ENCODE assay signal across 13 mouse cellular contexts in the genomic region with DNA sequence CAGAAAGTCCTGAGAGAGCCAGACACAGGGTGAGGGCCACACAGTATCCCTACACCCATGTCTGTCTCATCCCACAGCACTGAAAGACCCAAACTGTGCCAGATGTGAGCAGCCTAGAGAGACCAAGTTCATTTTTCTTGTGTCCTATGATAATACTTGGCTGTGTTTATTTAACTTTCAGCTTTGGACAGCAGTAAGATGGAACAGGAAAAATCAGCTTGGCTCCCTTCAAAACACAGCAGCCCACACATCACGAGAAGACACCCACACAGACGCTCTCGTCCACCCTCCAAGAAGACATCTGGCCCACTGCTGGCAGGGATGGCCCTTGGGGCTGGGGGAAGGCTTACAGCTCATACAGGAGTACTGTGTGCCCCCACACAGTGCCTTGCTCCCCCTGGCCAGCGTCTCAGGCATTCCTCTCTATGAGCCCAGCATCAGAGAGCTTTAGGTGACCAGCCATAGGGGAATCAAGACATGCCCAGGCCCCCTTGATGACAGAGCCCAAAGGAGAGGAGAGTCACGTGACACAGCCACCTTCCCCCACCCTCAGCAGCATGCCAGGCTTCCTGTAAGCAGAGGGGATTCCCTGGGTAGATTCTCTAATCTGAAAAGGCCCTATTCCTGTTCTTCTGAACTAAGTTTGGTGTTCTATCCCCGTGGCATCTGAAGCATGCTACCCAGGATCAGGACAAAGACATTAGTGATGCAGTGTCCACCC. TPM values are rescaled to one million over a fixed set of nuclear protein-coding genes. Genes with fewer than 3 reads are reported as not detected.
DNase-seq lines count a peak whose midpoint lies in the region; ATAC-seq and TF ChIP-seq lines count a peak whose summit lies in the region.
"Had no signal": no experiment of that assay in that cellular context is flagged by ENCODE, and none has a peak within 500 bp of the region (broad histone marks: within the 10 kb centered on the region; RNA-seq: fewer than 3 reads in every experiment).

No protein-coding gene starts in this region.

- WGBS in intestine, embryonic 14.5 days, result 30% methylated on average over 6 of the region's 6 CpGs
- WGBS in intestine, postnatal 0 days, result 47% methylated on average over 6 of the region's 6 CpGs
- WGBS in midbrain, embryonic 12.5 days, result 75% methylated on average over 6 of the region's 6 CpGs
- 74% methylated on average over 6 of the region's 6 CpGs for WGBS in midbrain, embryonic 14.5 days

- H3K9ac ChIP-seq in intestine, embryonic 14.5 days (ENCODE audit: low read length), result no peak overlapping the region
- no peak overlapping the region for H3K9ac ChIP-seq in intestine, postnatal 0 days (ENCODE audit: low read depth, low read length)
- no peak overlapping the region for H3K9ac ChIP-seq in midbrain, embryonic 12.5 days (replicated peaks)
- H3K9ac ChIP-seq in midbrain, embryonic 14.5 days (replicated peaks; ENCODE audit: low read length), result no peak overlapping the region

- no peak for DNase-seq in frontal cortex, postnatal 10 days (ENCODE audit: low spot score in 2 of 2)
- no peak for DNase-seq in intestine, embryonic 14.5 days (ENCODE audit: low spot score)
- DNase-seq in midbrain, embryonic 14.5 days, result no peak
- DNase-seq in lung, postnatal 10 days, result peak; percentile 58
- DNase-seq in left cerebral cortex, postnatal 14 days (ENCODE audit: low spot score in 2 of 2), result no peak
- DNase-seq: B cell, adult 2 months; kidney, postnatal 10 days; thymus, postnatal 25 days had no signal

- 0 out of 2 replicates have a peak overlapping the region, but pooled peaks have one; percentile 9 for H3K27ac ChIP-seq in intestine, embryonic 14.5 days (ENCODE audit: low read depth)
- H3K27ac ChIP-seq in intestine, postnatal 0 days (ENCODE audit: low read depth, low read length), result no peak overlapping the region
- H3K27ac ChIP-seq in midbrain, embryonic 12.5 days (replicated peaks), result peak overlapping the region; percentile 46
- no peak overlapping the region for H3K27ac ChIP-seq in midbrain, embryonic 14.5 days (replicated peaks; ENCODE audit: low read depth, low read length)
- H3K27ac ChIP-seq: heart, adult 2 months had no signal

- no peak for TF ChIP-seq CTCF in intestine, postnatal 0 days (IDR thresholded peaks at IDR 0.05; ENCODE audit: low read depth)

- intact Hi-C loops in left cerebral cortex, postnatal 14 days (cut with DNase I), result no loop called here

- H3K36me3 ChIP-seq in intestine, embryonic 14.5 days (ENCODE audit: control insufficient read depth, insufficient read depth, low read length), result no peaks in the 10 kb centered on the region
- H3K36me3 ChIP-seq in intestine, postnatal 0 days (ENCODE audit: control insufficient read depth, insufficient read depth), result no peaks in the 10 kb centered on the region
- H3K36me3 ChIP-seq in midbrain, embryonic 12.5 days, result no peaks in the 10 kb centered on the region
- no peaks in the 10 kb centered on the region for H3K36me3 ChIP-seq in midbrain, embryonic 14.5 days (ENCODE audit: control insufficient read depth, insufficient read depth, low read length)

- no peaks in the 10 kb centered on the region; the same call in 1 of the 2 replicates for H3K27me3 ChIP-seq in intestine, embryonic 14.5 days (replicated peaks; ENCODE audit: control insufficient read depth, insufficient read depth, low read length)
- H3K27me3 ChIP-seq in intestine, postnatal 0 days (replicated peaks; ENCODE audit: control insufficient read depth, insufficient read depth, low read length), result no peaks in the 10 kb centered on the region
- H3K27me3 ChIP-seq in midbrain, embryonic 12.5 days, result no peaks in the 10 kb centered on the region
- H3K27me3 ChIP-seq in midbrain, embryonic 14.5 days (ENCODE audit: control insufficient read depth, insufficient read depth, low read length), result no peaks in the 10 kb centered on the region

- no peak overlapping the region for H3K4me2 ChIP-seq in intestine, embryonic 14.5 days (ENCODE audit: low read length)
- H3K4me2 ChIP-seq in intestine, postnatal 0 days (replicated peaks; ENCODE audit: low read depth), result no peak overlapping the region
- no peak overlapping the region for H3K4me2 ChIP-seq in midbrain, embryonic 12.5 days (replicated peaks)
- H3K4me2 ChIP-seq in midbrain, embryonic 14.5 days (ENCODE audit: low read length), result no peak overlapping the region

- H3K4me1 ChIP-seq in intestine, embryonic 14.5 days (replicated peaks; ENCODE audit: control insufficient read depth, insufficient read depth, low read length), result peaks cover 64% of the 10 kb centered on the region
- no peaks in the 10 kb centered on the region for H3K4me1 ChIP-seq in intestine, postnatal 0 days (replicated peaks; ENCODE audit: control insufficient read depth, insufficient read depth, low read length)
- peaks cover 43% of the 10 kb centered on the region for H3K4me1 ChIP-seq in midbrain, embryonic 12.5 days
- H3K4me1 ChIP-seq in midbrain, embryonic 14.5 days (ENCODE audit: control insufficient read depth, insufficient read depth, low read length), result peaks cover 15% of the 10 kb centered on the region

- no peak overlapping the region for H3K4me3 ChIP-seq in intestine, embryonic 14.5 days (ENCODE audit: low read depth, low read length)
- H3K4me3 ChIP-seq in intestine, postnatal 0 days (ENCODE audit: low read depth, low read length), result no peak overlapping the region
- no peak overlapping the region for H3K4me3 ChIP-seq in midbrain, embryonic 12.5 days
- H3K4me3 ChIP-seq in midbrain, embryonic 14.5 days (replicated peaks; ENCODE audit: low read depth, low read length), result no peak overlapping the region
- H3K4me3 ChIP-seq: heart, adult 2 months had no signal

- ATAC-seq in frontal cortex, adult (ENCODE audit: low TSS enrichment), result peak; percentile 50; the same call in 1 of the 2 replicates
- 0 out of 2 replicates have a peak, but pooled peaks have one; percentile 18 for ATAC-seq in intestine, embryonic 14.5 days (replicated peaks; ENCODE audit: low FRiP score, low TSS enrichment, low read depth)
- ATAC-seq in intestine, postnatal 0 days, result no peak
- ATAC-seq in midbrain, embryonic 12.5 days (ENCODE audit: low FRiP score, low read depth), result no peak
- no peak for ATAC-seq in midbrain, embryonic 14.5 days (ENCODE audit: low FRiP score, low TSS enrichment)

- H3K9me3 ChIP-seq in intestine, embryonic 14.5 days (ENCODE audit: control insufficient read depth, low read length), result no peaks in the 10 kb centered on the region
- no peaks in the 10 kb centered on the region for H3K9me3 ChIP-seq in intestine, postnatal 0 days (ENCODE audit: control insufficient read depth)
- H3K9me3 ChIP-seq in midbrain, embryonic 12.5 days, result no peaks in the 10 kb centered on the region
- H3K9me3 ChIP-seq in midbrain, embryonic 14.5 days (ENCODE audit: control insufficient read depth, low read length), result no peaks in the 10 kb centered on the region

RNA-seq across cellular contexts. Expression of a gene that starts 45.0 kb away (rescaled TPM):
- polyA plus RNA-seq in intestine, embryonic 14.5 days (2014; fragmentation: Nextera tagmentation; extraction: Ambion mirVana), result 8.7 and 10.5 TPM in 2 replicates
- 1.6 and 1.8 TPM in 2 replicates for polyA plus RNA-seq in intestine, postnatal 0 days (2015; fragmentation: Nextera tagmentation; extraction: Ambion mirVana)
- 47.9 and 60.8 TPM in 2 replicates for polyA plus RNA-seq in midbrain, embryonic 12.5 days (2016; fragmentation: Nextera tagmentation; extraction: Ambion mirVana)
- polyA plus RNA-seq in midbrain, embryonic 14.5 days (2014; fragmentation: Nextera tagmentation; extraction: Ambion mirVana), result 44.0 and 63.0 TPM in 2 replicates
- total RNA-seq in left cerebral cortex, postnatal 14 days (2021), result 10 to 100 TPM; 20.4 to 27.4 TPM
- total RNA-seq: monocyte, adult 5-6 weeks had no signal

Comparison
In these comparisons a context has a peak if more than half of its experiments do, and no peak if none do; other contexts are left out.
1. ATAC-seq: peak in frontal cortex, adult (single experiment) and intestine, embryonic 14.5 days (single experiment); none in intestine, postnatal 0 days (single experiment), midbrain, embryonic 12.5 days (single experiment) and midbrain, embryonic 14.5 days (single experiment).
2. H3K27ac ChIP-seq: peak in intestine, embryonic 14.5 days (single experiment) and midbrain, embryonic 12.5 days (single experiment); none in intestine, postnatal 0 days (single experiment) and midbrain, embryonic 14.5 days (single experiment).